Mouse (Mus musculus) ES-E14 (cell line): Measurements from ENCODE around the gene Cacfd1. TPM values are rescaled to one million over a fixed set of nuclear protein-coding genes. Genes with fewer than 3 reads are reported as not detected.

Source experiments
- DNase-seq: peaks from one replicate; pipeline ENCODE4 v3.0.0-alpha.2; 2013; ENCODE audit warnings: low read depth, low spot score
- H3K27ac ChIP-seq: 2 replicates; pipeline ENCODE4 v1.5.1; 2012; ENCODE audit warnings: low read depth, mild to moderate bottlenecking, low read length, moderate library complexity, mixed read lengths; ENCODE audit not compliant: poor library complexity, insufficient read depth, severe bottlenecking
- H3K36me3 ChIP-seq: 2 replicates; pipeline ENCODE4 v1.6.1; 2012; ENCODE audit warnings: mild to moderate bottlenecking, low read length, moderate library complexity, mixed read lengths; ENCODE audit not compliant: control insufficient read depth, poor library complexity, insufficient read depth, severe bottlenecking
- H3K4me1 ChIP-seq, 2 experiments: fragments of 150-350 bp in 1 of 2; sonication (generic) in 1 of 2; 2 replicates each; pipeline ENCODE4 v1.6.1; 2012; ENCODE audit warnings: low read length in 2 of 2, mild to moderate bottlenecking in 1 of 2, mixed read lengths in 1 of 2; ENCODE audit not compliant: control insufficient read depth in 2 of 2, insufficient read depth in 2 of 2, poor library complexity in 1 of 2
- H3K4me3 ChIP-seq, 2 experiments: fragments of 150-350 bp in 1 of 2; sonication (generic) in 1 of 2; 2 replicates each; pipeline ENCODE4 v1.5.1; 2012; ENCODE audit warnings: low read length in 2 of 2, low read depth in 1 of 2, mild to moderate bottlenecking in 1 of 2, mixed read lengths in 1 of 2; ENCODE audit not compliant: insufficient read depth in 1 of 2, poor library complexity in 1 of 2, severe bottlenecking in 1 of 2
- H3K9ac ChIP-seq: 2 replicates; pipeline ENCODE4 v1.6.1; 2012; ENCODE audit warnings: low read depth, mild to moderate bottlenecking, low read length, mixed read lengths; ENCODE audit not compliant: poor library complexity, insufficient read depth, severe bottlenecking
- H3K9me3 ChIP-seq: fragments of 150-350 bp; sonication (generic); 2 replicates; pipeline ENCODE4 v1.6.1; 2012; ENCODE audit warnings: low read depth, mild to moderate bottlenecking, low read length; ENCODE audit not compliant: control insufficient read depth, insufficient read depth
- CHD2 ChIP-seq: IDR thresholded peaks from 2 replicates; pipeline ENCODE4 v1.6.1; 2014; ENCODE audit warnings: mild to moderate bottlenecking, low read depth, low read length, inconsistent platforms
- HCFC1 ChIP-seq: IDR thresholded peaks from 2 replicates; pipeline ENCODE4 v1.6.1; 2012; ENCODE audit warnings: low read length, inconsistent platforms, borderline replicate concordance; ENCODE audit not compliant: insufficient read depth
- MAFK ChIP-seq: IDR thresholded peaks from 2 replicates; pipeline ENCODE4 v1.6.1; 2014; ENCODE audit warnings: mild to moderate bottlenecking, low read depth, low read length, inconsistent platforms; ENCODE audit not compliant: insufficient read depth
- ZC3H11A ChIP-seq: IDR thresholded peaks from 2 replicates; pipeline ENCODE4 v1.6.1; 2012; ENCODE audit warnings: low read depth, mild to moderate bottlenecking, inconsistent platforms, low read length, borderline replicate concordance
- ZNF384 ChIP-seq: IDR thresholded peaks from 2 replicates; pipeline ENCODE4 v1.6.1; 2012; ENCODE audit warnings: low read depth, low read length, inconsistent platforms
- in situ Hi-C, 2 experiments: fragments of 600-800 bp; cut with MboI; formaldehyde crosslinking; loops; one replicate each; pipeline ENCODE4 v1.15.1; 2025; ENCODE audit warnings: low sequenced_read_pairs in 2 of 2, inconsistent platforms in 1 of 2; ENCODE audit not compliant: unreplicated experiment in 2 of 2
- total RNA-seq: library from RNA; depleted of rRNA; stranded (reverse); fragments of 300-350 nt; gene quantifications from 2 replicates; pipeline ENCODE4 v1.2.3, GENCODE M21; 2012

Gene Cacfd1
- total RNA-seq, 1 experiment, result 11.6 TPM

DNA sequence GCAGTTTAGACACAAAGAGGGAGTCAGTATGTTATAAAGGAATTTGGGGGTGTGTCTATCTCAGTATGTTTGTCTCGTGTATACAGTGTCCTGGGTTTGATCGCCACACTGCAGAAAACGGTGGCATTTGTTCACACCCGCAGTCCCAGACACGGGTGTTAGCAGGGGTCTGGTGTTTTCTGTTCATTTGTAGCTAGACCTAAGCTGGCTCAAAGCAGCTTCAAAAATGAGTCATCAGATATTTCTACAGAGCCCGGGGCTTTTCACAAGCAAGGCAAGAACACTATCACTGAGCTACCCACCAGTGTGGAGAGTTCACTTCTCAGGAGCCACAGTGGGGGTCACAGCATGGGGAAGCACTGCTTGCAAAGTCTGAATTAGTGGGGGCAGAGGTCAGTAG is 39.7 kb downstream of the Cacfd1 start:
- no peak overlapping the region for H3K27ac ChIP-seq
- TF ChIP-seq MAFK (no peak), HCFC1 (no peak), CHD2 (no peak), ZNF384 (no peak), ZC3H11A (no peak)

DNA sequence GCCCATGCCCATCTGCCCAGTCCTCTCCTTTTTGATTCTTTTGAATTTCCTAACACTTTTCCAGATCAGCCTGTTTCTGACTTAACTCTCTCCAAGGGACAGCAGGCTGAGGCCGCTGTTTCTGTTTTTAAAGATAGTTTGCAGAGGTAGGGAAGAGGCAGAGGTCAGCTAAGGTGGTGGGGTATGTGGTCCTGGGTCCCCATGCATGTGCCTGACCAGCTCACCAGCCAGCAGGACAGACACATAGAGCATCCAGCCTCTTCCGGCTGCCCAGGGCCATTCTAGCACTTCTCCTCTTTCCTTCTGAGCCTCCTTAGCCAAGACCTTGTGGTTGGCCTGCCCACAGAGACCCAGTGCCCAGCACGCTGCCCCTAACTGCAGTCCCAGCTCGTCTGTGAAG is 48.5 kb downstream of the Cacfd1 start:
- TF ChIP-seq ZNF384 (no peak), HCFC1 (no peak), CHD2 (no peak), ZC3H11A (no peak), MAFK (no peak)
- H3K36me3 ChIP-seq, result no peaks in the 10 kb centered on the region
- no peak overlapping the region for H3K9ac ChIP-seq

More for the DNA sequence above, 39.7 kb downstream of the Cacfd1 start:
- no peak overlapping the region for H3K4me3 ChIP-seq
- H3K4me1 ChIP-seq, result no peaks in the 10 kb centered on the region
- in situ Hi-C loops, result loop anchor here (10.0 kb wide), 1 partner anchor 185 kb away; no protein-coding TSS in a partner anchor
- no peak for DNase-seq
- H3K9me3 ChIP-seq, result no peaks in the 10 kb centered on the region
- H3K9ac ChIP-seq, result no peak overlapping the region
- no peaks in the 10 kb centered on the region for H3K36me3 ChIP-seq

GRCm38 (mm10) chr2:27058751-27059150 is 49.0 kb downstream of the Cacfd1 start:
- TF ChIP-seq CHD2 (no peak), MAFK (no peak), HCFC1 (no peak), ZC3H11A (no peak), ZNF384 (no peak)
- in situ Hi-C loops, result no loop called here
- no peaks in the 10 kb centered on the region for H3K36me3 ChIP-seq
- no peak for DNase-seq
- H3K4me1 ChIP-seq, result no peaks in the 10 kb centered on the region
- no peaks in the 10 kb centered on the region for H3K9me3 ChIP-seq
- H3K27ac ChIP-seq, result no peak overlapping the region
- H3K4me3 ChIP-seq, result no peak overlapping the region
- no peak overlapping the region for H3K9ac ChIP-seq

More for the DNA sequence above, 48.5 kb downstream of the Cacfd1 start:
- no peak overlapping the region for H3K4me3 ChIP-seq
- no peaks in the 10 kb centered on the region for H3K9me3 ChIP-seq
- H3K4me1 ChIP-seq, result no peaks in the 10 kb centered on the region
- H3K27ac ChIP-seq, result no peak overlapping the region
- no peak for DNase-seq
- in situ Hi-C loops, result no loop called here

DNA sequence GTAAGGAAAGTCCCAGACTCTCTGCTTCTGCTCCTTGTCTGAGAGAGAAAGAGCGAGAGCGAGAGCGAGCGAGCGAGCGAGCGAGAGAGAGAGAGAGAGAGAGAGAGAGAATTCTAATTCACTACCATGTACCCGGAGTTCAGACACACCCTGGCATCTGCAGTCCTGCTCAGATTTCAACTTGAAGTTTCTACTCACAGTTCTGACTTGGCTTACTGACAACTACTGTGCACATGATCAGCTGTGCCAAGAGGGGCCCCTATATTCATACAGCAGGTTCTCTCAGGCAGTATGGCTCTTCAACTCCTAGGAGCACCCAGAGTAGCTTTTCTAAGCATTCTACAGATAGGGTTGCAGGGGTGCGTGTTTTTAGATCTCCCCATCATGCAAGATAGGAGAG is 49.5 kb downstream of the Cacfd1 start:
- H3K27ac ChIP-seq, result no peak overlapping the region
- no peak for TF ChIP-seq CHD2
- no peak for TF ChIP-seq ZC3H11A
- no peak for TF ChIP-seq ZNF384
- TF ChIP-seq MAFK, result no peak
- TF ChIP-seq HCFC1, result no peak
- no peak overlapping the region for H3K9ac ChIP-seq
- in situ Hi-C loops, result no loop called here
- H3K4me3 ChIP-seq, result no peak overlapping the region
- no peaks in the 10 kb centered on the region for H3K36me3 ChIP-seq
- no peaks in the 10 kb centered on the region for H3K9me3 ChIP-seq
- DNase-seq, result no peak
- H3K4me1 ChIP-seq, result no peaks in the 10 kb centered on the region

GRCm38 (mm10) chr2:27067124-27067523 is 57.4 kb downstream of the Cacfd1 start:
- H3K36me3 ChIP-seq, result no peaks in the 10 kb centered on the region
- DNase-seq, result no peak
- H3K4me1 ChIP-seq, result no peaks in the 10 kb centered on the region
- H3K4me3 ChIP-seq, result no peak overlapping the region
- in situ Hi-C loops, result no loop called here
- H3K9me3 ChIP-seq, result no peaks in the 10 kb centered on the region
- TF ChIP-seq ZC3H11A, result no peak
- TF ChIP-seq CHD2, result no peak
- no peak for TF ChIP-seq HCFC1
- TF ChIP-seq MAFK, result no peak
- TF ChIP-seq ZNF384, result no peak
- H3K9ac ChIP-seq, result no peak overlapping the region
- no peak overlapping the region for H3K27ac ChIP-seq
